Mouse (Mus musculus) layer of hippocampus, adult 2 months (tissue): ENCODE measurements around the gene Ccnjl. TPM values are rescaled to one million over a fixed set of nuclear protein-coding genes. Genes with fewer than 3 reads are reported as not detected.
A peak's percentile ranks its signal among the peaks of the same experiment; 100 is the strongest.

Source experiments
- DNase-seq, 2 experiments: peaks; one replicate each; pipeline ENCODE4 v3.0.0; 2022; ENCODE audit warnings: low spot score in 2 of 2
- H3K27ac ChIP-seq: fragments of 200-600 bp; 2 replicates; pipeline ENCODE4 v1.8.1; 2022
- H3K4me3 ChIP-seq: fragments of 200-600 bp; 2 replicates; pipeline ENCODE4 v1.8.1; 2022; ENCODE audit warnings: mild to moderate bottlenecking
- CTCF ChIP-seq: fragments of 200-600 bp; conservative IDR thresholded peaks from 2 replicates; pipeline ENCODE4 v1.8.1; 2022; ENCODE audit warnings: antibody characterized with exemption, mild to moderate bottlenecking, moderate library complexity
- total RNA-seq, 2 experiments: library from RNA; stranded (reverse); gene quantifications; 2 replicates each; pipeline ENCODE4 v1.2.3; 2021

Gene Ccnjl
- total RNA-seq, 2 experiments from 2014 or later: 10.8 to 15.5 TPM

- H3K27ac ChIP-seq: peak overlapping the region; percentile 14; the same call in 1 of the 2 replicates
- TF ChIP-seq CTCF: no peak
- no peak overlapping the region for H3K4me3 ChIP-seq
- DNase-seq: no peak
Observed at GRCm38 (mm10) chr11:43563654-43564244, 35.2 kb downstream of the Ccnjl start.

DNA sequence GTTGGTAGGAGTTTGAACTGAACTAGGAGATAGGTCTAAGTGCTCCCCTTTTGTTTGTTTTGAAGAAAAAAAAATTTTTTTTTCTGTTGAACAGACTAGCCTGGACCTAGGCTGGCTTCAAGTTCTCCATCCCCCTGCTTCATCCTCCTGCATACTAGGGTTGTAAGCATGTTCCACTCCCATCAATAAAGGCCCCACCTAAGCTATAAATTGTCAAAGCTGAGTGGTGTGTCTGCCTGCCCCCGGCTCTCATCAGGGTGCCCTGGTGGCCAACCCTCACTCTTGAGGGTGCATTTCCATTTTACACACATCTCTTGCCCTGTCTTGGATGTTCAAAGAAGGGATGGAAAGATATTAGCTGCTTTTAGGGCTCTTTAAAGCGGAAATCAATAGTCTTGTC lies 36.8 kb downstream of the Ccnjl start:
- DNase-seq: no peak
- no peak for TF ChIP-seq CTCF
- no peak overlapping the region for H3K4me3 ChIP-seq
- H3K27ac ChIP-seq: no peak overlapping the region

GRCm38 (mm10) chr11:43565852-43566251 lies 37.3 kb downstream of the Ccnjl start:
- Histone ChIP-seq H3K27ac (no peak overlapping the region), H3K4me3 (no peak overlapping the region)
- TF ChIP-seq CTCF: no peak
- no peak for DNase-seq

DNA sequence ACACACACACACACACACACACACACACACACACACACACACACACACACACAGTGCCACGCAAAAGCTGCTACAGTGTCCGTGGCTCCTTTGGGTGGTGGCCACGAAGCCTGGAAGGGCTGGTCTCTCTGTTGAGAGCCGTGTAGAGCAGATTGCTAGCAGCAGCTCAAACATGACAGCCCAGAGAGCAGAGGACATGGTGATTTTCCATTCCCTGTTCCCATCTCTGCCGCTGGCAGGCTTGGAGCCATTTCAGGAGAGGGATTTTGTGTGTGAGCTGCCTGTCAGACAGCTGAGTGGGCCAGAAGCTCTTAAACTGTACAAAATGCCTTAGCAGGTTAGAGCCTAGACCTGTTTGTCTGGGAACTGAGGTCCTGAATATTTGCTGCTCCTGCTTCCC lies 38.1 kb downstream of the Ccnjl start:
- TF ChIP-seq CTCF: no peak
- peak overlapping the region; percentile 66; the same call in 1 of the 2 replicates for H3K27ac ChIP-seq
- H3K4me3 ChIP-seq: no peak overlapping the region
- no peak for DNase-seq

DNA sequence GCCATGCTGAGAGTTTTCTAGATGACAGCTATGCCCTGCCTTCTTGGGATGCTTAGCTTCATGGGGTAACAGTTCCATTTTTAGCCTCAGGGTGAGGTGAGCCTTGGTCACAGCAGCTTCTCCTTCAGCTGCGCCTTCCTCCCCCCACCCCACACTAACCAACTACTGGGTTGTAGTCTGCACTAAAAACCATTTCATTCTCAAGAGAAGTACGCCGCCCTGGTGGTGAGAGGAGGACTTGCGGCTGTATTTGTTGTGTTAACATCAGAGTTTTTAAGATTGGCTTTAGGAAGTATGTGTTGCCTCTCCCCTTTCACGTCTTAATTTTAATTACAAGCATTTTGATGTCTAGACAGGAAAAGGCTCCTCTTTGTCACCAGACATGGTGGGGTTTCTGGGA lies 39.7 kb downstream of the Ccnjl start:
- DNase-seq: no peak
- no peak overlapping the region for H3K4me3 ChIP-seq
- no peak overlapping the region for H3K27ac ChIP-seq
- TF ChIP-seq CTCF: peak; percentile 84

DNA sequence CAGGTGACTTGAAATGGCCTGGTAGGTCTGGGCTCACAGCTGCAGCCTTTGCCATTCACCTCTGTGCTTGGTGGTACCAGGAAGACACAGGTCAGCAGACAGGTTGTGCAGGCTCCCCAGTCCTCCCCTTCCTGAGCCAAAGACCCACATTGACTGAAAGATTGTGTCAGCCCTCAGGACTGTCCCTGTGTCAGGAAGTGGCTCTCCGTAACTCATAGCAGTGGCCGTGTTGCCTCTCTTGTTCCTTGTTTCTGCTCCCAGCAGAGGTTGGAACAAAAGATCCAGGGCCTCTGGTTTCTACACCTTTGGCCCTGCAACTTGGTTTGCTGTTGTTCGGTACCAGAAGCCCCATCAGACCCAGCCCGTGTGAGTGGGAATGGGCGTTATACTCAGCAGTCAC lies 40.6 kb downstream of the Ccnjl start:
- TF ChIP-seq CTCF: no peak
- peak overlapping the region; percentile 37; the same call in 1 of the 2 replicates for H3K27ac ChIP-seq
- H3K4me3 ChIP-seq: no peak overlapping the region
- DNase-seq: no peak

GRCm38 (mm10) chr11:43569595-43569994 lies 41.0 kb downstream of the Ccnjl start:
- no peak for TF ChIP-seq CTCF
- no peak overlapping the region for H3K4me3 ChIP-seq
- peak in 1 of 2 experiments; percentile 19 for DNase-seq
- H3K27ac ChIP-seq: peak overlapping the region; percentile 37; the same call in 1 of the 2 replicates

DNA sequence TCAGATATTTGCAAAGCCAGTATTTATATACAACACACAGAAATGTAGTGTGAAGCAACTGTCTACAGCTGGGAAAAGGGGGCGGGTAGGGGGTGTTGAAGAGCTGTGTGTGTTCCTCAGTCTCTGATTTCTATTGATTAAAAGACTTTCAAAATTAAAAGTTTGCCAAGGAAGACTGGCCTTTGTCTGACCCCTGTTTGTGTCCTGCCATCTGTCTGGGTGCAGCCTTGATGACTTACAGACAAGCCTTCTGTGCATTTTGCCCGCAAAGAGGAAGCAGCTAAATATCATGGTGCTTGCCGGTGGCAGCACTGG lies 46.4 kb downstream of the Ccnjl start:
- Histone ChIP-seq H3K4me3 (no peak overlapping the region), H3K27ac (no peak overlapping the region)
- TF ChIP-seq CTCF: no peak
- no peak for DNase-seq

- no peak for TF ChIP-seq CTCF
- DNase-seq: no peak
- no peak overlapping the region for H3K4me3 ChIP-seq
- no peak overlapping the region for H3K27ac ChIP-seq
Observed at GRCm38 (mm10) chr11:43575376-43576151, 47.0 kb downstream of the Ccnjl start.

GRCm38 (mm10) chr11:43577713-43578478 lies 49.3 kb downstream of the Ccnjl start:
- no peak for TF ChIP-seq CTCF
- Histone ChIP-seq H3K27ac (no peak overlapping the region), H3K4me3 (no peak overlapping the region)
- DNase-seq: no peak

- no peak for TF ChIP-seq CTCF
- Histone ChIP-seq H3K27ac (peak overlapping the region; percentile 57; the same call in 1 of the 2 replicates), H3K4me3 (no peak overlapping the region)
- DNase-seq: no peak
Observed at GRCm38 (mm10) chr11:43585211-43586005, 56.8 kb downstream of the Ccnjl start.

- DNase-seq: peak; percentile 60 to 76
- H3K4me3 ChIP-seq: no peak within 1 kb of the TSS
- H3K27ac ChIP-seq: peak within 1 kb of the TSS; percentile 57; the same call in 1 of the 2 replicates
- peak; percentile 83 for TF ChIP-seq CTCF
Observed at GRCm38 (mm10) chr11:43586324-43587090, 57.9 kb downstream of the Ccnjl start, which contains the start of gene 4933415A04Rik. TSS of gene 4933415A04Rik (plus strand) at chr11:43587040.
